Mouse (Mus musculus) left cerebral cortex, adult 2 months (tissue): ENCODE data around the gene Faah. TPM values are rescaled to one million over a fixed set of nuclear protein-coding genes. Genes with fewer than 3 reads are reported as not detected.
A peak's percentile ranks its signal among the peaks of the same experiment; 100 is the strongest.

ENCODE experiments used
- DNase-seq, 2 experiments: peaks; one replicate each; pipeline ENCODE4 v3.0.0; 2021 to 2022; ENCODE audit warnings: low spot score in 2 of 2, mixed read lengths in 1 of 2; ENCODE audit errors: extremely low spot score in 1 of 2
- H3K27ac ChIP-seq: fragments of 200-600 bp; 2 replicates; pipeline ENCODE4 v1.8.1; 2022
- H3K4me3 ChIP-seq: fragments of 200-600 bp; 2 replicates; pipeline ENCODE4 v1.8.1; 2022
- CTCF ChIP-seq: fragments of 200-600 bp; IDR thresholded peaks from 2 replicates; pipeline ENCODE4 v1.8.1; 2022; ENCODE audit warnings: antibody characterized with exemption, mild to moderate bottlenecking, moderate library complexity
- intact Hi-C: fragments of 180-260 bp; cut with DNase I; formaldehyde crosslinking; loops from one replicate; pipeline ENCODE4 v1.15.1; 2025
- total RNA-seq, 2 experiments: library from RNA; stranded (reverse); gene quantifications; 2 replicates each; pipeline ENCODE4 v1.2.3; 2021

The Faah gene
- total RNA-seq, 2 experiments from 2014 or later: 100 to 103 TPM

DNA sequence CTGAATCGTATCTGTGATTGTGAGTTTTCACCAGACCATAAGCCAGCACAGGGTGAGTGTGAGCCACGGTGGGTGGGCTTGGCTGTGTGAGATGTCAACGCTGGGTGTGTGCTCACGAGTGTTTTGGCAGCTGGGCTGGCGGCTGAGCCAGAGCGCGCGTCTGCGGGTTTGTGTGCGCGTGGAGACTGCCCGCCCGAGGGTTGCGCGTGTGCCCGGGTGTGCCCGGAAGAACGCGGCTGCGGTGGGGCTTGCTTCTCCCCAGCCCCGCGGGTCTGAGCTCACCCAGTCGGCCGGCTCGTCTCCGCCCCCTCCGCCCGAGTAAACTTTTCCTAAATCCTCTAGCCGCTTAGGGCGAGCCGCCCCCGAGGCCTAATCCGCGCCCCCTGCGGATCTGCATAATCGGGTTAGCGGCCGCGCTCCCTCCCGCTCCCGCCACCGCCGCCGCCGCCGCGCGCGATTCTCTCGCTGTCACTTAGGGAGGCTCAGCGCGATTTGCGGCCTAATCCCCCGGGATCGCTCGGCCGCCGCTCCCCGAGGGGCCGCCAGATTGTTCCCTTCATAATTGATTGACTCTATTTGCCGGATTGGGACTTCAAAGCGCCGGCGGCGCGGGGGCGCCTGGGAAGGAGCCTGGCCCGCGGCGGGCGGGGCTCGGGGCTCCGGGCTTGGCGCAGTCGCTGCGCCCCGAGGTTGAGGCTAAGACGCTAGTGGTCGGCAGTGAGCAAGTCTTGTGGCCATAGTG lies 54.9 kb downstream of the Faah start:
- peak; percentile 37 to 45 for DNase-seq
- intact Hi-C loops: no loop called here
- H3K27ac ChIP-seq: no peak overlapping the region
- H3K4me3 ChIP-seq: peak overlapping the region; percentile 78
- TF ChIP-seq CTCF: no peak; the same call in 1 of the 2 replicates

DNA sequence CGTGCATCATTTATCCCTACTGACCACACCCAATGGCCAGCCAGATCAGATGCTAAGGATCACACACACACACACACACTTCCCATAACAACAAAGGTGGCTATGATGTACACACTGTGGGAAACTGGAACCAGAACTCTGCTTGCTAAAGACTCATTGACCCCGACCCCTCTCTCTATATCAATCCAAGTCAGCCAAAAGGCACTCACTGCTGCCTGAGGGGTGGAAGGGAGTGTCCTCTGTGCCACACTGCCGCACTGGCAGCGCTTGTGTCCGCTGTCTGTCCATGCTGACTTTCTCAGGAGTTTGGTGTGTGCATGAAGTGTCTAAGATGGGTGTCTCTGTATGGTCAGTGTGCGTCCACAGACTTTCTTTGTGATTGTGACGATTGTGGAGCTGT lies 55.7 kb downstream of the Faah start:
- intact Hi-C loops: no loop called here
- no peak overlapping the region for H3K4me3 ChIP-seq

DNA sequence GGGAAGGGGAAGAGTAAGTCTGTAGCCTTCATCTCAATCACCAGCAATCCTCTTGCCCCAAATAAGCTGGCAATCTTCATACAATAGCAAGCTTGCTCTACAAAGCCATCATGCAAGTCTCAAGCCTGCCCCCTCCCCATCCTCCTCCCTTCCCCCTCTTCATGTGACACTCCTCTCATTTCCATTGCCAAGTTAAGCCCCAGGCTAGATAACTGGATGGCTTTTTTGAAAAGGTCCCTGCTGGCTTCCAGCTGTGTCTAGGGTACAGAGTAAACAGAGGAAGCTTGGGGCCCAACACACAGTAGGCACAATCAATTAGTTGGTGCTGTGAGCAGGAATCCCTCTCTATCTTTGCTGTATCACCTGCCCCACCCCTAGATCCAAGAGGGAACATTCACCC lies 58.2 kb downstream of the Faah start:
- no peak for DNase-seq
- Histone ChIP-seq H3K27ac (no peak overlapping the region), H3K4me3 (no peak overlapping the region)
- intact Hi-C loops: no loop called here
- no peak for TF ChIP-seq CTCF

More for the DNA sequence above, 55.7 kb downstream of the Faah start:
- TF ChIP-seq CTCF: no peak
- H3K27ac ChIP-seq: no peak overlapping the region
- no peak for DNase-seq

DNA sequence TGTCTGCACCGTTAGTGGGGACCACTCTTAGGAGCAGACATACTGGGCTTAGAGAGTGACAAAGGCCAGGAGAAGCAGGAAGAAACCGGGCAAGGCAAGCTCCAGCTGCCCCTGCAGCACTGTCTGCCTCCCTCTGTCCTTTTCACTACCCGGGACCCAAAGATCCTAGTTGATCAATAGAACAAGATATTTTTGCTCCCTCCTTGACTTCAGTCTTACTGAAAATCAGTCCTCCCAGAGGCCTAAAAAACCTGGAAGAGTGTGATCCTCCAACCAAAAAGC lies 62.3 kb downstream of the Faah start:
- Histone ChIP-seq H3K27ac (no peak overlapping the region), H3K4me3 (no peak overlapping the region)
- intact Hi-C loops: no loop called here
- DNase-seq: no peak
- no peak for TF ChIP-seq CTCF

DNA sequence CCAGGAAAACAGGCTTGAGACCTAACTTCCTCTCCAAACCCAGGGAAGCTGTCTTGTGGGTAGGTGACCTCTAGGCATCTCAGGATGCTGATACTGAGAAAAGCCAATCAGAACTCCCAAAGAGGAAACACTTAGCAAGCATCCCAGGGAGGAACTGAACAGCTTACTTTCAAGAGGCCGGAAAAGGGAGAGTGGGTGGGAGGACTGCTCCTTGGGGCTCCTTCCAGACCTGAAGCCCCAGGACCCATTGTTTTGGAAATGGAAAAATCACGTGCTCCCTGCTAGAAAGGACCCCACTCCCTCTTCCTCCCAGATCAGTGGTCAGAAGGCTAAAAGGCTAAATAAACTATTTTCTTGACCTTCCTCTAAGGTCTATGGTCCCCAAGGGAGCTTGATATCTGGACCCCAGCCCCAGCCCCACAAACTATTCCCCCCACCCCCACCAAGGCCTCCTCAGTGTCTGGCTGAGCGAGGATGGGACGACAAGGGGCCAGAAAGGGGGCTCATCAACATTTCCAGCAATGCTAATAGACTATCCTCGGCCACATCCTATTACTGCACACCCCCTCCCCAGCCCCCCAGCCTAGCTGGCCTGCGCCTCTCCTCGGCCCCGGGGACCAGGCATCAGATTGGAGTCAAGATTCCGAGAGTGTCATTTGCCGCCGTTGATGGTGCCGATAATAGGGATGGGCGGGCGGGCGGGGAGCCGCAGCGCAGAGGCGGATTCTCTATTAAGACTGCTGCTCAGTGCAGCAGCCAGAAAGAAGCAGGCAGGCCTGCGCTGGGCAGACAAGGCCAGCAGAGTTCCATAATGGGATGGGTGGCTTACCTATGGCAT lies 62.9 kb downstream of the Faah start:
- Histone ChIP-seq H3K4me3 (no peak overlapping the region), H3K27ac (no peak overlapping the region)
- intact Hi-C loops: no loop called here
- DNase-seq: no peak
- TF ChIP-seq CTCF: no peak

DNA sequence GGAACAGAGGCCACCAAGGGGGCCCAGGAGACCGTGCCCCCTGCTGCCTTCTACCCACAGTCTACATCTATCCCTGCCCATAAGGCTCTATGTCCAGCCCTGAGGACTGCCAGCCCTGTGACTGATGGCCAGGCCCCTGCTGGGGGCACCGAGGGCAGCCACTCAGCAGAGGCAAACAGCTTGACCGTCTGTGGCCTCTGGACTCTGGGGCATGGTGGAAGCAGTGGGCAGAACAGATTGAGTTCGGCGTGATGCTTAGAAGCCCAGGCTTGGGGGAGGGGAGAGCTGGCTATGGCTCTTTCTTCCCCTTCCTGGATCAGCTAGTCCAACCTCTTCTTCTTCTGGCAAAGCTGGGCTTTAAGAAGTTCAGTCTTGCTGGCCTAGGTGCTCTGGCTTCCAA lies 64.2 kb downstream of the Faah start:
- no peak for TF ChIP-seq CTCF
- H3K27ac ChIP-seq: no peak overlapping the region
- intact Hi-C loops: loop anchor here (1.0 to 2.0 kb wide), 2 partner anchors 50 to 223 kb away; no protein-coding TSS in a partner anchor
- no peak overlapping the region for H3K4me3 ChIP-seq
- DNase-seq: no peak

DNA sequence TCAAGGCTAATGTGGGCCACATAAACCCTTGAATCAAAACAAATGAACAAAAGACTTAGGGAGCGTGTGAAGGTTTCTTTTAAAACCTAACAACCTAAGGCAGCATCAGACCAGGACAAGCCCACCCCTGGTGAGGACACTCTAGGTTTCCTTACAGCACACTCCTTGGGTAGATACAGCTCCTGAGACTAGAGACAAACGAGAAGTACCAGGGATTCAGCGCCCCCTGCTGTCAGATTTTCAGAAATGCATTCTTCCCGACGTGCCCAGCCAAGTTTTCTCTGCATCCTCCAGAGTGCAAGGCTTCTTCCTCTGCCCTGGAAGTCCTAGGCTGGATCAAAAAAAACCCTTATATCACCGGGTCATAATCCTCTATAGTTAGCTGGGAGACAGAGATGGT lies 65.0 kb downstream of the Faah start:
- Histone ChIP-seq H3K27ac (no peak overlapping the region), H3K4me3 (no peak overlapping the region)
- intact Hi-C loops: loop anchor here (1.0 to 2.0 kb wide), 2 partner anchors 49 to 222 kb away; no protein-coding TSS in a partner anchor
- peak; percentile 60 to 69 for DNase-seq
- peak; percentile 84 for TF ChIP-seq CTCF

DNA sequence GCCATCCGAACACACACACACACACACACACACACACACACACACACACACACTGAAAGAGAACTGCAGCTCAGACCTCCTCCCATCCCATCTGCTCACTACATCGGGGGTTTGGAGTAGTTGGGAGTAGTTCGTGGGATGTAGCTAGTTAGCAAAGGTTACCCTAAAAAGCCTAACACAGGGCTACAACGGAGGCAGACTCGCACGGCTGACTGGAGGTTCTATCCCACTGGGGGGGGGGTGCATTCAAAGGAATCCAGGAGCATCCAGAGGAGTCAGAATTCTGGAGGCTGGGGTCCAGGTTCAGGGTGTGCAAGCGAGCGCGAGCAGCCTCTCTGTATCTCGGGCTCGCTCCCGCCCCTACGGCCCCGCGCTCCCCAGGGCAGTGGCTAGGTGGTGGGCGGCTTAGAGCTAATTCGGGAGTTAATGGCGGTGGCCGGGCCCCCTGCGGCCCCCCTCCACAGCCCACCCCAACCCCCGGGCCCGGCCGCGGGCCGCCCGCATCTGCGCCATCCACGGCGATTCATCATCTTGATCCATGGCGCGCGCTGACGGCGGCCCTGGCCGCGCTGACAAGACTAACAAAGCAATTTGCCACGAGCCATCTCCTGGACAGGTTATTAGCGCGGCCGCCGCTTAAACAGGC lies 73.9 kb downstream of the Faah start:
- H3K4me3 ChIP-seq: no peak overlapping the region
- H3K27ac ChIP-seq: no peak overlapping the region
- DNase-seq: no peak
- intact Hi-C loops: no loop called here
- no peak for TF ChIP-seq CTCF

DNA sequence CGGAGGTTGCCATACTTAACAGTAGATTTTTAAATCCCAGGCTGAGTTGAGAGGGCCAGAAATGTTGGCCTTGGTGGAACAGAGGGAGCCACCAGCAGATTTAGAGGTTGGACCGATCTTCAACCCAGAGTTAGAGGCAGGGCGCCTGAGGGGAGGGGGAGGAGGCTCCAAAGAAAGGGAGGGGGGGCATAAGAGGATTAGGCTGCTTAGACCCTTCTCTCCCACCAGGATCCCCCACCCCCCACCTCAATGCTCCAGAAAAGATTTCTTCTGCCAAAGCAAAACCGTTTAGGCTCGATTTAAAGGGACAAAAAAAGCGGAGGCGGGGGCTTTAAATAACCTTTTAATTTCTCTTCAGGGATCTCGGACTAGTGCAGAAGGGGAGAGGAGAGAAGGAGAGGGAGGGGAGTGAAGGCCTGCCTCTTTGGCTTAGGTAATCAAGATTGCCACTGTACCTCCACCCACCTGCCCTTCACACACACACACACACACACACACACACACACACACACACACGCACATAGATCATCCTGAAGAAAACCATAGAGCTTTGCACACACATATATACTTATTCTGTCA lies 76.4 kb downstream of the Faah start:
- Histone ChIP-seq H3K4me3 (no peak overlapping the region), H3K27ac (no peak overlapping the region)
- intact Hi-C loops: no loop called here
- no peak for DNase-seq
- TF ChIP-seq CTCF: no peak

DNA sequence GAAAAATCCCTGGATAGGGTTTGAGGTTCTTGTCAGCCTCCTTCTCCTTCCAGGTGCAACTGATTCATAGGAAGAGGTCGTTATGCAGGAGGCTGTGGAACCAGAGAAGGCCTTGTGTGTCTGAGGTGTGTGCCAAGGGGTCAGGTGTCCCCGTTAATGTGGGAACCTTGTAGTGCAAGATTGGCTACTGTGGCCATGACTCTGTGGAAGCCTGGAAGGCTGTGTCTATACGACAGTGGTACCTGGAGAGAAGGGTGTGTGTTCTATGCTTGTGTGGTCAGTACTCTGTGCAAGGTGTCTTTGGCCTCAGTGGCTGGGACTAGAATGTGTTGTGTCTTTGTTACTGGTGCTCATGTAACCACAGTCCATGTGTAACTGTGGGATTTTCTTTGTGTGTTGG lies 77.0 kb downstream of the Faah start:
- no peak for DNase-seq
- Histone ChIP-seq H3K27ac (no peak overlapping the region), H3K4me3 (no peak overlapping the region)
- TF ChIP-seq CTCF: no peak
- intact Hi-C loops: no loop called here

DNA sequence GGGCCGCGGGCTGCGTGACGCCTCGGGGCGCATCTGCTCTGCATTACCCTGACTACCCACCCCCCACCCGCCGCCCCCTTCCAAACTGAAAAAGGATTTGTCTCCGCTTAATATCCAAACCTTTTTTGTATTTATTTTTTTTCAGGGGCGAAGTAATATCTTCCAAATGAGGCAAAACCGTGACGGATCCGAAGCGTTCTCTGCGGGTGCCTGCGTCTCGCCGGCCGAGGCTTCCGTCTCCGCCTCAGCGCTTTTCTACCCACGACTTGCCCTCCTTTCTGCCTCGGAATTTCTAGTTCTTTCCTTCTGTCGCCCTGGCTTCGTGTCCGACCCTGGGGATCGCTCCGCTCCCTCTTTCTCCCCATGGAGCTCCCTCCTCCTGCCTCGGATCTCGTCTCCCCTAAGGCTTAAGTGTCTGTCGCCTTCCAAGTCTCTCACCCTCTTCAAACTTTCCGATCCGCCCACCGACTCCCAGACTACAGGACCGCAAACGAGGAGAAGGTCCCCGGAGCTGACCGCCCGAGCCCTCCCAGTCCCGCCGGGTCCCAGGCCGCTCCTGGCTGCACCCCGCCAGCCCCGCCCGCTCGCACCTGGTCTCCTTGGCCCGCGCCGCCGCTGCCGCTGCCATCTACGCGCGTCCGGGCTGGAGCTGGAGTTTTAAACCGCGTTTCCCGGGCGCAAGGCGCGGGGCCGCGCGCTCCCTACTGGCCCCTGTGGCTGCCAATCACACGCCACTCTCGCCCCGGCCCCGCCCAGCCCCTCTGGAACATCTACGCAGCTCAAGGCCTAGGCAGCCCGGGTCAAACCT lies 78.2 kb downstream of the Faah start, which contains the start of gene Dmbx1:
Gene Dmbx1 (minus strand): TSS at position 632 of the 808 bp plus-strand sequence.
- H3K4me3 ChIP-seq: no peak within 1 kb of the TSS
- DNase-seq: no peak
- no peak for TF ChIP-seq CTCF
- no peak within 1 kb of the TSS for H3K27ac ChIP-seq
- intact Hi-C loops: loop anchor here (5.0 kb wide), 2 partner anchors 877 to 1037 kb away; no protein-coding TSS in a partner anchor
